Mouse (Mus musculus) myocyte (in vitro differentiated cells): ENCODE measurements at regions not wholly inside any gene's neighbourhood (a gene's known extent, or its start where the extent isn't known, plus 50 kb on each side); places are given as distances from the start of the nearest gene placed in this dataset.

Experiments used
- H3K27me3 ChIP-seq: one replicate; pipeline ENCODE4 v1.6.1; 2011; ENCODE audit not compliant: control insufficient read depth, insufficient read depth, insufficient read length
- H3K36me3 ChIP-seq: one replicate; pipeline ENCODE4 v1.6.1; 2011; ENCODE audit not compliant: control insufficient read depth, insufficient read depth
- H3K4me2 ChIP-seq: one replicate; pipeline ENCODE4 v1.6.1; 2011; ENCODE audit warnings: low read depth, control low read depth
- H3K4me3 ChIP-seq: one replicate; pipeline ENCODE4 v1.5.1; 2011; ENCODE audit warnings: mild to moderate bottlenecking, control low read depth, moderate library complexity
- H3K79me2 ChIP-seq: one replicate; pipeline ENCODE4 v1.6.1; 2011; ENCODE audit not compliant: control insufficient read depth, insufficient read depth
- H3ac ChIP-seq: one replicate; pipeline ENCODE4 v1.6.1; 2011; ENCODE audit not compliant: control insufficient read depth, insufficient read length
- CEBPB ChIP-seq: IDR thresholded peaks from 2 replicates; pipeline ENCODE4 v1.6.1; 2011; ENCODE audit warnings: mild to moderate bottlenecking, moderate library complexity; ENCODE audit not compliant: poor library complexity, insufficient read depth, severe bottlenecking
- E2F4 ChIP-seq: IDR thresholded peaks from one replicate; pipeline ENCODE4 v1.6.1; 2011; ENCODE audit warnings: mild to moderate bottlenecking, control low read depth, moderate library complexity; ENCODE audit not compliant: insufficient read depth
- MAX ChIP-seq: IDR thresholded peaks from one replicate; pipeline ENCODE4 v1.6.1; 2011; ENCODE audit warnings: low read depth, mild to moderate bottlenecking, control low read depth
- MYOD1 ChIP-seq, 3 experiments: IDR thresholded peaks; one replicate each; pipeline ENCODE4 v1.6.1; 2011; ENCODE audit warnings: control low read depth in 2 of 3, low read depth in 2 of 3, mild to moderate bottlenecking in 2 of 3, moderate library complexity in 1 of 3; ENCODE audit not compliant: insufficient read length in 2 of 3, control insufficient read depth in 1 of 3
- MYOG ChIP-seq, 3 experiments: IDR thresholded peaks; one replicate each; pipeline ENCODE4 v1.6.1; 2011; ENCODE audit warnings: control low read depth in 2 of 3, low read depth in 2 of 3, mild to moderate bottlenecking in 2 of 3; ENCODE audit not compliant: insufficient read length in 2 of 3, control insufficient read depth in 1 of 3, insufficient read depth in 1 of 3
- POLR2A ChIP-seq: IDR thresholded peaks from one replicate; pipeline ENCODE4 v1.6.1; 2011; ENCODE audit warnings: low read depth, mild to moderate bottlenecking, control low read depth, moderate library complexity; ENCODE audit not compliant: insufficient read length
- POLR2AphosphoS2 ChIP-seq: IDR thresholded peaks from one replicate; pipeline ENCODE4 v1.6.1; 2011; ENCODE audit warnings: low read depth, control low read depth; ENCODE audit not compliant: insufficient read length
- REST ChIP-seq: IDR thresholded peaks from one replicate; pipeline ENCODE4 v1.6.1; 2011; ENCODE audit warnings: mild to moderate bottlenecking, control low read depth, moderate library complexity; ENCODE audit not compliant: insufficient read depth, insufficient read length
- SRF ChIP-seq: IDR thresholded peaks from one replicate; pipeline ENCODE4 v1.6.1; 2011; ENCODE audit warnings: low read depth; ENCODE audit not compliant: control insufficient read depth, insufficient read length
- TCF12 ChIP-seq: IDR thresholded peaks from one replicate; pipeline ENCODE4 v1.6.1; 2011; ENCODE audit warnings: mild to moderate bottlenecking, control low read depth; ENCODE audit not compliant: poor library complexity, insufficient read depth, severe bottlenecking
- TCF3 ChIP-seq: IDR thresholded peaks from one replicate; pipeline ENCODE4 v1.6.1; 2011; ENCODE audit warnings: low read depth, control low read depth; ENCODE audit not compliant: insufficient read length
- USF1 ChIP-seq: IDR thresholded peaks from one replicate; pipeline ENCODE4 v1.6.1; 2011; ENCODE audit warnings: low read depth, mild to moderate bottlenecking, control low read depth, moderate library complexity

DNA sequence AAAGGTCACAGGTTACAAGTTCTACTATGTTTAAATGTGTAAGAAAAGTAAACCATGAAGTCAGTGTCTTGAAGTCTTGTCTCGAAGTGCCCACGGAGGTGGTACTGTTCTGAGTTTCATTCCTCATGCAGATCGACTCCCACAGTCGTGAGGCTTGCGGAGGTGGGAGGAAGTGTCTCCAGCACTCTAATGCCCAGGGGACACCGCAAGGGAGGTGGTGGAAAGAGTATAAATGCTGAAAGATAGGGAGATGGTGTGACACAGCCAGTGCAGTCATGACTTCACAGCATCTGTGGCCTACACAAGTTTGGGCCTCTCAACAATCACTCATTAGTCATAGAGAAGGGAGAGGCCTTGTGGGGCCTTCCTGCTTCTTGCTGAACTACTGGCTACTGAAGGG, 112.8 kb upstream of the Adra1d start:
- Histone ChIP-seq H3ac (no peak overlapping the region), H3K36me3 (no peaks in the 10 kb centered on the region), H3K4me3 (no peak overlapping the region), H3K79me2 (no peaks in the 10 kb centered on the region), H3K27me3 (no peaks in the 10 kb centered on the region), H3K4me2 (no peak overlapping the region)
- TF ChIP-seq SRF (no peak), POLR2A (no peak), E2F4 (no peak), CEBPB (no peak), MYOD1 (IDR thresholded peaks at IDR 0.05; ENCODE audit: control insufficient read depth in 1 of 3, insufficient read length in 2 of 3, low read depth in 2 of 3) (no peak), POLR2AphosphoS2 (no peak), REST (no peak)

GRCm38 (mm10) chr2:131673351-131673750, 111.3 kb upstream of the Adra1d start:
- no peak overlapping the region for H3ac ChIP-seq
- TF ChIP-seq TCF3, result no peak
- TF ChIP-seq POLR2AphosphoS2, result no peak
- no peak for TF ChIP-seq POLR2A
- TF ChIP-seq SRF, result no peak
- no peak overlapping the region for H3K4me2 ChIP-seq
- no peaks in the 10 kb centered on the region for H3K36me3 ChIP-seq
- H3K79me2 ChIP-seq, result no peaks in the 10 kb centered on the region
- no peak overlapping the region for H3K4me3 ChIP-seq
- no peaks in the 10 kb centered on the region for H3K27me3 ChIP-seq

DNA sequence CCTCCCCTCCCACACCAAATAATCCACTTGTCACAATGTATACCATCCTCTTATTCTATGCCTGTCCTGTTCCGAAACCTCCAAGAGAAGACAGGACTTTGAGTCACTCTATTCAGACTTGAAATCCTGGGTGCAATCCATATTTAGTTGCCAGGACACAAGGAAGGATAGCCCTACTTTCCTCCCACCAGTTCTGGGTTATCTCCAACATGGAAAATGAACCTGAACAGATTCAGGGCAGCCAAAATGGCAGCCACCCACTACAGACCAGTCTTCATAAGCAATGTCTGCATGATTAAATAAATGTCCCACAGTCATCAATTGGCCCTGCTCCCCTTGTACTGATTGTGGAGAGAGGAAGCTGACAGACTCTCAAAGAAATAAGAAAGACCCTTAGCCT, 110.6 kb upstream of the Adra1d start:
- H3ac ChIP-seq, result no peak overlapping the region
- TF ChIP-seq MYOD1 (IDR thresholded peaks at IDR 0.05; ENCODE audit: control insufficient read depth in 1 of 3, insufficient read length in 2 of 3, low read depth in 2 of 3), result no peak
- TF ChIP-seq TCF12, result no peak
- no peak for TF ChIP-seq POLR2AphosphoS2
- no peak for TF ChIP-seq POLR2A
- no peak for TF ChIP-seq SRF
- no peak for TF ChIP-seq MYOG (IDR thresholded peaks at IDR 0.05; ENCODE audit: control insufficient read depth in 1 of 3, insufficient read depth in 1 of 3, insufficient read length in 2 of 3, low read depth in 2 of 3)
- no peak for TF ChIP-seq USF1
- TF ChIP-seq TCF3, result no peak
- TF ChIP-seq CEBPB, result no peak
- TF ChIP-seq E2F4, result no peak
- TF ChIP-seq REST, result no peak
- TF ChIP-seq MAX, result no peak
- no peaks in the 10 kb centered on the region for H3K27me3 ChIP-seq
- no peaks in the 10 kb centered on the region for H3K79me2 ChIP-seq
- no peaks in the 10 kb centered on the region for H3K36me3 ChIP-seq
- no peak overlapping the region for H3K4me3 ChIP-seq
- no peak overlapping the region for H3K4me2 ChIP-seq

- H3K79me2 ChIP-seq, result no peaks in the 10 kb centered on the region
- H3K4me2 ChIP-seq, result no peak overlapping the region
- no peak overlapping the region for H3K4me3 ChIP-seq
- no peaks in the 10 kb centered on the region for H3K36me3 ChIP-seq
- H3K27me3 ChIP-seq, result no peaks in the 10 kb centered on the region
- TF ChIP-seq TCF12 (no peak), POLR2A (no peak)
- no peak overlapping the region for H3ac ChIP-seq
Measured at GRCm38 (mm10) chr2:131672223-131672622, 110.1 kb upstream of the Adra1d start.

DNA sequence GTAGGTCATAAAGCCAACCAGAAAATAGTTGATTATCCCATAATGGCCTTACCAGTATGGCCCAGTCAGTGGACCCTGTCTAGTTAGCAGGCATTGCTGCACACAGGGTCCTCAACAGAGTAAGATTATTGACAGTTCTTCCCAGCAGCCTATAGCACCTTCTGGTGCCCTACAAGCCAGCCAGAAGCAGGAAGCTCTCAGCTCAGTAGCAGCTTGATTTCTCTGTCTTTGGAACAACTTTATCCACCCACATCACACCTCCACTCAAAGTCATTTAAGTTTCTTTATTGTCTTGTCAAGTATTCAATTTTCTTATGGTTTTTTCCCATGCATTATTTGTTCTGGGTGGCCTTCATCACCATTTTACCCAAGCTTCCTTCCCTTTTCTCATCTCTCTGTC, 108.8 kb upstream of the Adra1d start:
- Histone ChIP-seq H3K4me2 (no peak overlapping the region), H3ac (no peak overlapping the region), H3K79me2 (no peaks in the 10 kb centered on the region), H3K36me3 (no peaks in the 10 kb centered on the region), H3K4me3 (no peak overlapping the region), H3K27me3 (no peaks in the 10 kb centered on the region)
- TF ChIP-seq MAX, result no peak

DNA sequence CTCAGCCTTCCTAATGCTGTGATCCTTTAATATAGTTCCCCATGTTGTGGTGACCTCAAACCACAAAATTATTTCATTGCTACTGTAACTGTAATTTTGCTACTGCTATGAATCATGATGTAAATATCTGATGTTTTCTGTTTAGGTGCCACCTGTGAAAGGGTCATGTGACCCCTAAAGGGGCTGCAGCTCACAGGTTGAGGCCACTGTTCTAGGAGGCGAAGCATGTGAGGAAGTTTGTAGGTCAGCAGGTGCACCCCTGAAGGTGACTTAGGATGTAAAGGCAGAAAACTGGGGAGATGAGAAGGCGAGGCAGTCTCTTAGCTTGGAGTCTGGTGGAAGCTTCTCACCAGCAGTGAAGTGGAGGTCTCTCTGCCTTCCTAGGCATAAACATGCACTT, 105.8 kb upstream of the Adra1d start:
- no peak overlapping the region for H3K4me3 ChIP-seq
- no peak for TF ChIP-seq CEBPB
- TF ChIP-seq MAX, result no peak
- TF ChIP-seq TCF12, result no peak
- TF ChIP-seq USF1, result peak; percentile 36
- TF ChIP-seq REST, result no peak
- H3ac ChIP-seq, result no peak overlapping the region
- no peaks in the 10 kb centered on the region for H3K36me3 ChIP-seq
- H3K4me2 ChIP-seq, result no peak overlapping the region
- H3K79me2 ChIP-seq, result no peaks in the 10 kb centered on the region
- no peaks in the 10 kb centered on the region for H3K27me3 ChIP-seq
